Mouse (Mus musculus) ES-CJ7 (cell line): ENCODE data around the gene Esrrg.

Experiments
- DNase-seq: peaks from one replicate; pipeline ENCODE4 v3.0.0; 2011; ENCODE audit warnings: low read depth, low spot score

The Esrrg gene

DNA sequence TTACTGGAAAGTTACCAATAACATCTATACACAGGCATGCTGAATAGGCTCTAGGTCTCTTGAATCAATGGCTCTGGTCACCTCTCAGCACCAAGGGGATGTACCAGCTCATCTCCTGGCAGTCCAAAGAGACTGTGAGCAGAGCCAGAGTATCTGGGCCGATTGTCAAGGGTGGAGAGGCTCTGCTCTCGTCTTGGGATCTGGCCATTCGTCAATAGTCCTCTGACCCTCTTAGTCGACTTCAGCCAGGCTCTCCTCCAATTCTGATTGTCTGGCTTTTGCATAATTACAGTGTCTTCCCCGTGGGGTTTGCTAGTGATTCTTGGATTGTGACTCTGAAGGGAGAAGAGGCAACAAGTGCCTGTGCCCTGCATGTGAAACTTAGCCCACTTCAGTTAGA, 41.3 kb downstream of the Esrrg start:
- DNase-seq: no peak

- DNase-seq: no peak
Measured at GRCm38 (mm10) chr1:187650786-187651687, 42.4 kb downstream of the Esrrg start.

DNA sequence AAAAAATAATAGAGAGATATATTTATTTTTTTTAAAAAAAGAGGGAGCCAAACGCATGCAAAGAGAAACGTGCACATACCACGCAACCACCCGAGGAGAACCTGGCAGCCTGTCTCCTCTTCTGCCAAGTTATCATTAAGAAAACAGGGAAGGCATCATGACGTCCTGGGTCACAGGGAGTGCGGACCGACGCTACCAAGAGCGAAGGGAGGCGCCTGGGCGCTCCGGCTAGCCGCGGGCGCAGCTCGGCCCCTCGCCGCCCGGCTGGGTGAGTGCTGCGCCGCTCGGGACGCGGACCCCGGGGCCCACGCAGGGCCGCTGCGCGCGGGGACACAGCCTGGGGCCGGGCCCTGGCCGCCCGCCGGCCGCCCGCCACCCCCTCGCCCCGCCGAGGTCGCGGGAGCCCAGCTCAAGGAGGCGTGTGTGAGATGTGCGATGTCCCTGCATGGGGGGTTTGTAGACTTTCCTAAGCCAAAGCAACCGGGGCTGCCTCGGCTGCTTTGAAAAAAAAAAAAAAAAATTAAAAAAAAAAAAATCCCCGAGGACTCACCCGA, 43.2 kb downstream of the Esrrg start:
- DNase-seq: peak; percentile 27

- no peak for DNase-seq
Measured at GRCm38 (mm10) chr1:187652445-187652844, 43.9 kb downstream of the Esrrg start.

- no peak for DNase-seq
Measured at GRCm38 (mm10) chr1:187653390-187653789, 44.8 kb downstream of the Esrrg start.

DNA sequence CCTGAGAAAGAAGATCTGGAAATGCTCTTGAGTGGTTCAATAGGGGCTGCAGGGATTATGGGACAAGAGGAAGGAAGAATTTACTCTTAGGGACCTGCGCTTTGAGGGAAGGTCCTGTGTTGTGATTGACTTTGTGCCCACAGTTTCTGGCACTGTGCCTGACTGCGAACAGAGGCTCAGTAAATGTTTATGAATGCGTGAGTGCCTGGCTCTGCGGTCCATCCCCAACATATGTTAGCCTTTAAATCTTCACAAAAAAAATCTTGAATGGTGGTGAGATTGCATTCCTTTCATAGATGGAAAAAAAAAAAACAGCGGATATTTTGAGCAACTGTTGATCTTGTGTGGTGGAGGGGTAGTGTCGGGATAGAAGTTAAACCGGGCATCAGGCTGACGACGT, 52.4 kb downstream of the Esrrg start:
- no peak for DNase-seq

- no peak for DNase-seq
Measured at GRCm38 (mm10) chr1:187662083-187662609, 53.6 kb downstream of the Esrrg start.

DNA sequence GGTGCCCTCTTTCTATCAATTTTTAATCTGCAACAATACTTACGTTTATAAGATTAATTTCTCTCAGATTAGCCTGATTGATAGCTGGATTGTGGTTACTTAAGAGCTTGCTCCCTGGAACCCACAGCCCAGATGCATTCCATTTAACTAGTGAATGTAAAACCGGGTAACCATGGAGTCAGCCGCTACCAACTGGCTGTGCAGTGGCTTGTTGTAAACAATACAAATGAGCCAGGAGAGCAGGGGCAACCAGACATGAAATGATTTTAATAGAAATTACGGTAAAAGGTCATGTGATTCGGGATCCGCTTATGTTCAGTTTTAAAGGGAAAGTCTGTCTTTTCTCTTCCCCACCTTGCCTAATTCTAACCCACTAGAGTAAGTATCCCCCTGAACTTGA, 54.8 kb downstream of the Esrrg start:
- no peak for DNase-seq

DNA sequence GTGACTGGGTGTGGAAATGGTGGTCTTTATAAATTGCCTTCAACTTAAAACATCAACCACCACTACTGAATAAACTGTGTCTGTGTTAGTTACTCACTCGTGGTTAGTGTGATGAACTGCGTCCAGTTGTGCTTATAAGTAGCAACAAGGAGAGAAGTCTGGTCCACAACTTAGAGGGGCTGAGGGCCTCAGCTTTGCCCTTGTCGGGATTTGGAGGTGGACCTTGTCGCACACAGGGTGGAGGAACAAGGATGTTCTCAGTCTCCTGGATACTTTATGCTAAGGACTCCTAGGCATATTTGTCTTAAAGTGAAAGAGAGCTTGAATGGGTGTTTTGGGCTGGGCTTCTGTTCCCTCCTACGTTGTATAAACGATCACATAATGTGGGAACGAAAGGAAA, 55.7 kb downstream of the Esrrg start:
- no peak for DNase-seq

- no peak for DNase-seq
Measured at GRCm38 (mm10) chr1:187665901-187666600, 57.5 kb downstream of the Esrrg start.

GRCm38 (mm10) chr1:187669746-187670145, 61.2 kb downstream of the Esrrg start:
- DNase-seq: no peak

DNA sequence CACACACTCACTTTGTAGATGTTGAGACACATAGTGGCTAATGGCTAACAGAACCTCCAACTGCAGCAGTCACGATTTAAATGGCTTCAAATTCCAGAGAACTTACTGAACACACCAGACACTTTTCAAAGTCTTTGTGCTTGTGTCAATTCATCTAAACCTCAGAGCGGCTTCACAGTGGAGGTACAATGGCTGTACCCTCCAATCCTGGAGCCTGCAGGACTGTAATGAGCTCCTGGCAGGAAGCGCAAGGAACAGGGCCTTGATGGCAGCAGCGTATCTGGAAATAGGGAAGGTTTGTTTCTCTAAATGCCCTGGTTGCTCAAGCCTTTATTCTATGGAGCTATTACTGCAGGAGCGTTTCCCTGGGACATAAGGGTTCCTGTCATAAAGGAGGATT, 63.9 kb downstream of the Esrrg start:
- no peak for DNase-seq

- no peak for DNase-seq
Measured at GRCm38 (mm10) chr1:187674771-187675186, 66.2 kb downstream of the Esrrg start.

GRCm38 (mm10) chr1:187676626-187677025, 68.0 kb downstream of the Esrrg start:
- DNase-seq: no peak

GRCm38 (mm10) chr1:187679246-187679645, 70.7 kb downstream of the Esrrg start:
- DNase-seq: no peak

DNA sequence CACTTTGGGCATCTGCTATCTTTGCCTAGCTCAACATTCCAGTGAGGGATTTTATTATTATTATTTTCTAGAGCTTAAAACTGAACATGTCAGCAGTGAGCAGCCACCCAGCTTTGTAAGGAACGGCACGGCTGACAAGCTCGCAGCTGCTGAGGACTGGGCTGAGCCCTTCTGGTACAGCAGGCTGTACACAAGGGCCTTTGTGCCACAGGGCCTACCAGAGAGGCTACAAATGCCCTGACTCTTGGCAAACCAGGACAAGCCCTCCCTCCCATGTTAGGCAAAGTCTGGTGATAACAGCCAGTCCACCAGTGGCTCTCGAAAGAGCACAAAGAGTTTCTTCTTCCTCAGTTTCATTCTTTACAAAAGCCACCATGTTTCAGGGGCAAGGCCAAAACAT, 75.9 kb downstream of the Esrrg start:
- no peak for DNase-seq

- DNase-seq: no peak
Measured at GRCm38 (mm10) chr1:187691846-187692525, 83.4 kb downstream of the Esrrg start.

DNA sequence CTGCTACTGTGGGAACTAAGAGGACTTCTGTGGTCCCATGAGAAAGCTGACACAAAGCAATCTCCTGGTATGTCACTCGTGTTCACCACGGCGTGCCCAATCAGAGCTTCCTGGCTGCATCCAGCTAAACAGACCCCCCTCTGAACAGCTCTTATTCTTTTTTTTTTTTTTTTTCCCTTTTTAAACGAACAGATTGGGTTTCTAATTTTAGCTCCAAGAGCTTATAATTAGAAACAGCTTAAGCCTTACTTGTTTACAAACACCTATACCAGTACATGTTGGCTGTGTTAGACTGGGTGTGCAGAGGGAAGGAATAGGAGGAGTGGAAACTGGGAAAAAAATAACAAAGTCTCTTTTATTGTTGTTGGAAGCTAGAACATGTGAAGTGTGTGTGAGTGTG, 86.3 kb downstream of the Esrrg start:
- no peak for DNase-seq

GRCm38 (mm10) chr1:187698201-187698600, 89.6 kb downstream of the Esrrg start:
- DNase-seq: no peak

GRCm38 (mm10) chr1:187700963-187701362, 92.4 kb downstream of the Esrrg start:
- DNase-seq: no peak

DNA sequence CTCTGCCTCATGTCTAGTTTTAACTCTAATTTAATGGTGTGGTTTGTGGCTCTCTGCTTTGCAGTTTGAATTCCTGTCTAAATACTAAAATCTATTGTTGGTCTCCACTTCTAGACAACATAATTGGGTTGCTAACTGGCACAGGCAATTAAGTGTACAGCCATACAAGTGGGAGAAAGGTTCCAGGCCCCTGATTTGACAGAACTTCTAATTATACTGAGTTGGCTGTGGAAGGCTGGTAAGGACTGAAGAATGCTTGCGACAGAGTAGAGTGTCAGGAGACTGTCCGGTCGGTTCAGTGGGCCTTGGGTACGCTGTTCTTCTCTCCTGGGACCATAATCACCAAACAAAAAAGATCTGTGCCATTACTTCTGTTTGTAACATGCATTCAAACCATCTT, 96.3 kb downstream of the Esrrg start:
- DNase-seq: no peak

- no peak for DNase-seq
Measured at GRCm38 (mm10) chr1:187705348-187705747, 96.8 kb downstream of the Esrrg start.
